Mouse (Mus musculus) heart, embryonic 13.5 days (tissue): ENCODE measurements around the gene Sbsn. TPM values are rescaled to one million over a fixed set of nuclear protein-coding genes. Genes with fewer than 3 reads are reported as not detected.
A peak's percentile ranks its signal among the peaks of the same experiment; 100 is the strongest.

ENCODE experiments used
- ATAC-seq: fragments of 200-750 bp; cut with Nextera tagmentation; 2 replicates; pipeline ENCODE4 v1.8.0; 2017; ENCODE audit warnings: moderate TSS enrichment; ENCODE audit not compliant: insufficient number of reproducible peaks, low FRiP score, low TSS enrichment; ENCODE audit errors: extremely low read depth
- H3K27ac ChIP-seq: fragments of 300-500 bp; sonication (generic); replicated peaks from 2 replicates; pipeline ENCODE4 v1.5.1; 2015; ENCODE audit warnings: moderate library complexity, mild to moderate bottlenecking, inconsistent platforms
- H3K27me3 ChIP-seq: fragments of 300-500 bp; sonication (generic); replicated peaks from 2 replicates; pipeline ENCODE4 v1.6.1; 2015; ENCODE audit warnings: mild to moderate bottlenecking, inconsistent platforms
- H3K36me3 ChIP-seq: fragments of 300-500 bp; sonication (generic); 2 replicates; pipeline ENCODE4 v1.6.1; 2015; ENCODE audit warnings: mild to moderate bottlenecking, inconsistent platforms
- H3K4me1 ChIP-seq: fragments of 300-500 bp; sonication (generic); 2 replicates; pipeline ENCODE4 v1.6.1; 2015; ENCODE audit warnings: inconsistent platforms
- H3K4me2 ChIP-seq: fragments of 300-500 bp; sonication (generic); 2 replicates; pipeline ENCODE4 v1.6.1; 2015; ENCODE audit warnings: inconsistent platforms, mild to moderate bottlenecking, moderate library complexity
- H3K4me3 ChIP-seq: fragments of 300-500 bp; sonication (generic); 2 replicates; pipeline ENCODE4 v1.5.1; 2015; ENCODE audit warnings: moderate library complexity, mild to moderate bottlenecking, inconsistent platforms
- H3K9ac ChIP-seq: fragments of 300-500 bp; sonication (generic); 2 replicates; pipeline ENCODE4 v1.6.1; 2015; ENCODE audit warnings: inconsistent platforms, mild to moderate bottlenecking, moderate library complexity
- H3K9me3 ChIP-seq: fragments of 300-500 bp; sonication (generic); 2 replicates; pipeline ENCODE4 v1.6.1; 2016; ENCODE audit warnings: inconsistent platforms
- WGBS: fragments of 180-500 bp; shearing (Covaris S2); methylation state at CpG from one replicate; pipeline ENCODE4 v1.1.7; 2015; ENCODE audit warnings: mixed read lengths; 5-methylcytosine and 5-hydroxymethylcytosine counted together
- polyA plus RNA-seq: library from polyadenylated mRNA; unstranded; fragments of >200 nt; fragmentation: Nextera tagmentation; extraction: Ambion mirVana; gene quantifications from 2 replicates; pipeline ENCODE4 v1.2.1, GENCODE M21; 2015

The Sbsn gene
- 0.47 and 0.68 TPM in 2 replicates for polyA plus RNA-seq

GRCm38 (mm10) chr7:30751086-30751669, at the start of gene Sbsn:
Gene Sbsn, plus strand, starts transcription at chr7:30751471.
- Histone ChIP-seq H3K4me1 (0 out of 2 replicates have a peak, but pooled peaks cover 3% of the 10 kb centered on the region), H3K27me3 (no peaks in the 10 kb centered on the region), H3K36me3 (peaks cover 17% of the 10 kb centered on the region), H3K4me3 (no peak within 1 kb of the TSS), H3K9ac (no peak within 1 kb of the TSS), H3K9me3 (peaks cover 11% of the 10 kb centered on the region), H3K27ac (no peak within 1 kb of the TSS), H3K4me2 (no peak within 1 kb of the TSS)
- 39% methylated on average over 5 of the region's 5 CpGs for WGBS
- no peak for ATAC-seq

DNA sequence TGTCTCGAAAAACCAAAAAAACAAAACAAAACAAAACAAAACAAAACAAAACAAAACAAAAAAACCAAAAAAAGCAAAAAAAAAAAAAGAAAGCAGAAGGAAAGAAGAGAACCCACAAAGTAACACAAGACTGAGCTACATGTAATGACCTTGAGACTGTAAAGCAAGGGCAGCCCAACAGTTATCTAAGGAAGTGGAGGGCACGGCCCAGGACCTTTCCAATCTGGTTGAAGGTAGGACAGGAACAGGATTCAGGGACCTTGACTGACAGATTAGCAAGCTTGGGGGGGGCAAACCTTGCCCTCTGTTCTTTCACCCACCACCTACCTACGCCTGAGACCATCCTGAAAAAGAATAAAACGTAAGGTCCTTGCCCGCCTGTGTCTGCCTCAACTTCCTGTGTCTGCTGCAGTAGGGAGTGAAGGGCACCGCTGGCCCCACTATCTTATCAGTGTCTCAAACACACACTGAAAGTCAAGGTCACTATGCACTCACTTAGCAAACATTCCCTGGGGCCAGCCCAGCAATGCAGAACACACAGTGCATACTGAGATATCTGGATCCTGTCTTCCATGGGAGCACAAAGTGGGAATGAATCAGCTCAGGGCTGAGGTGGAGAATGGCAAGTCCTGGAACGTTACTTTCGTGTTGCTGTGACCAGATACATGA, 44.9 kb upstream of the Sbsn start:
- Histone ChIP-seq H3K27me3 (peaks cover 11% of the 10 kb centered on the region; the same call in 1 of the 2 replicates), H3K9me3 (no peaks in the 10 kb centered on the region), H3K36me3 (no peaks in the 10 kb centered on the region), H3K9ac (0 out of 2 replicates have a peak overlapping the region, but pooled peaks have one; percentile 52), H3K4me1 (peaks cover 17% of the 10 kb centered on the region), H3K4me3 (no peak overlapping the region), H3K4me2 (peak overlapping the region; percentile 42), H3K27ac (peak overlapping the region; percentile 92)
- ATAC-seq = peak; percentile 70; the same call in 1 of the 2 replicates
- 22% methylated on average over 8 of the region's 8 CpGs for WGBS

DNA sequence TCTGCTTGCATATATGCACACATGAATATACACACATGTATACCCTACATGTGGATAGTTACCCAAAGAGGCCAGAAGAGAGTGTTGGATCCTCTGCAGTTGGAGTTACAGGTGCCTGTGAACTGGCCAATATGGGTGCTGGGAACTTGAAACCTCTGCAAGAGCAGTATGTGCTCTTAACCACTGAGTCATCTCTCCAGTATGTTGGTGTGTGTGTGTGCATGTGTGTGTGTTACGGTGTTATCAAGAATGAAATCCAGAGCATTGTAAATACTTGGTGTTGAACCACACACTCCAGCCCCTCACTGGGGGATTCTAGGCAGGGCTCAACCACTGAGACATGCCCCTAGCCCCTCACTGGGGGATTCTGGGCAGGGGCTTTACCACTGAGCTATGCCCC, 43.8 kb upstream of the Sbsn start:
- Histone ChIP-seq H3K4me3 (no peak overlapping the region), H3K27ac (peak overlapping the region; percentile 92), H3K9me3 (no peaks in the 10 kb centered on the region), H3K4me2 (no peak overlapping the region), H3K36me3 (no peaks in the 10 kb centered on the region), H3K27me3 (peaks cover 14% of the 10 kb centered on the region; the same call in 1 of the 2 replicates), H3K4me1 (peaks cover 17% of the 10 kb centered on the region), H3K9ac (no peak overlapping the region)
- WGBS = 75% methylated on average over 1 of the region's 1 CpGs
- no peak for ATAC-seq

GRCm38 (mm10) chr7:30711942-30712341, 39.3 kb upstream of the Sbsn start, which contains the start of gene Atp4a:
Gene Atp4a, plus strand, starts transcription at chr7:30712209.
- Histone ChIP-seq H3K4me2 (no peak within 1 kb of the TSS), H3K9me3 (no peaks in the 10 kb centered on the region), H3K4me1 (peaks cover 11% of the 10 kb centered on the region), H3K36me3 (no peaks in the 10 kb centered on the region), H3K4me3 (no peak within 1 kb of the TSS), H3K27me3 (peaks cover 45% of the 10 kb centered on the region), H3K9ac (no peak within 1 kb of the TSS), H3K27ac (no peak within 1 kb of the TSS)
- 68% methylated on average over 3 of the region's 3 CpGs for WGBS
- ATAC-seq = no peak

- Histone ChIP-seq H3K4me3 (peak overlapping the region; percentile 41), H3K9me3 (no peaks in the 10 kb centered on the region), H3K36me3 (no peaks in the 10 kb centered on the region), H3K27me3 (peaks cover 71% of the 10 kb centered on the region), H3K4me1 (peaks cover 12% of the 10 kb centered on the region), H3K9ac (0 out of 2 replicates have a peak overlapping the region, but pooled peaks have one; percentile 42), H3K4me2 (peak overlapping the region; percentile 69), H3K27ac (no peak overlapping the region)
- peak; percentile 65 for ATAC-seq
- WGBS = 4% methylated on average over 43 of the region's 43 CpGs
These were observed 34.1 kb upstream of the Sbsn start for GRCm38 (mm10) chr7:30717006-30717715.

GRCm38 (mm10) chr7:30717716-30718046, 33.6 kb upstream of the Sbsn start:
- WGBS = 10% methylated on average over 14 of the region's 14 CpGs
- ATAC-seq = no peak
- H3K36me3 ChIP-seq = no peaks in the 10 kb centered on the region

DNA sequence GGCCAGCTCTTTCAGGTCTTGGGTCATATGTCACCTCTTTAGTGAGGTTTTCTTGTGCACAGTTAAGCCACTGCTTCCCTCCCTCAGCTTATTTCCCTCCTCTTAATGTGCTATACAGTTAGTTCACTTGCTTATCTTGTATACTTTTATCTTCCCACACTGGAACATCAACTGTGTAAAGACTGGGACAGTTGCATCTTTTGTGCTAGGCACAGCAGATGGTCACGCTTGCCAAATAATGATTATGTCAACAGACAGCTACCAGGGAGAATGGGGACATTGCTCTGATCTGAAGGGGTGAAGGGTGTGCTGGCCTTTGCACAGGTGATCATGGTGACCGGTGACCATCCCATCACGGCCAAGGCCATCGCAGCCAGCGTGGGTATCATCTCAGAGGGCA, 31.6 kb upstream of the Sbsn start:
- Histone ChIP-seq H3K4me2 (no peak overlapping the region), H3K4me1 (peaks cover 12% of the 10 kb centered on the region), H3K9me3 (no peaks in the 10 kb centered on the region), H3K27me3 (peaks cover 69% of the 10 kb centered on the region), H3K9ac (no peak overlapping the region), H3K4me3 (no peak overlapping the region), H3K36me3 (no peaks in the 10 kb centered on the region), H3K27ac (no peak overlapping the region)
- ATAC-seq = no peak
- WGBS = 93% methylated on average over 5 of the region's 5 CpGs

More at GRCm38 (mm10) chr7:30717716-30718046, 33.6 kb upstream of the Sbsn start:
- H3K4me3 ChIP-seq = peak overlapping the region; percentile 41
- peaks cover 12% of the 10 kb centered on the region for H3K4me1 ChIP-seq
- H3K27ac ChIP-seq = no peak overlapping the region
- no peaks in the 10 kb centered on the region for H3K9me3 ChIP-seq
- H3K4me2 ChIP-seq = peak overlapping the region; percentile 69
- H3K27me3 ChIP-seq = peaks cover 76% of the 10 kb centered on the region
- H3K9ac ChIP-seq = no peak overlapping the region

- Histone ChIP-seq H3K4me3 (no peak overlapping the region), H3K9ac (no peak overlapping the region), H3K9me3 (no peaks in the 10 kb centered on the region), H3K4me2 (no peak overlapping the region), H3K27ac (no peak overlapping the region), H3K36me3 (peaks cover 6% of the 10 kb centered on the region; the same call in 1 of the 2 replicates), H3K4me1 (peaks cover 12% of the 10 kb centered on the region), H3K27me3 (peaks cover 53% of the 10 kb centered on the region)
- no peak for ATAC-seq
- 85% methylated on average over 7 of the region's 7 CpGs for WGBS
These were observed 30.0 kb upstream of the Sbsn start for GRCm38 (mm10) chr7:30721286-30721685.

DNA sequence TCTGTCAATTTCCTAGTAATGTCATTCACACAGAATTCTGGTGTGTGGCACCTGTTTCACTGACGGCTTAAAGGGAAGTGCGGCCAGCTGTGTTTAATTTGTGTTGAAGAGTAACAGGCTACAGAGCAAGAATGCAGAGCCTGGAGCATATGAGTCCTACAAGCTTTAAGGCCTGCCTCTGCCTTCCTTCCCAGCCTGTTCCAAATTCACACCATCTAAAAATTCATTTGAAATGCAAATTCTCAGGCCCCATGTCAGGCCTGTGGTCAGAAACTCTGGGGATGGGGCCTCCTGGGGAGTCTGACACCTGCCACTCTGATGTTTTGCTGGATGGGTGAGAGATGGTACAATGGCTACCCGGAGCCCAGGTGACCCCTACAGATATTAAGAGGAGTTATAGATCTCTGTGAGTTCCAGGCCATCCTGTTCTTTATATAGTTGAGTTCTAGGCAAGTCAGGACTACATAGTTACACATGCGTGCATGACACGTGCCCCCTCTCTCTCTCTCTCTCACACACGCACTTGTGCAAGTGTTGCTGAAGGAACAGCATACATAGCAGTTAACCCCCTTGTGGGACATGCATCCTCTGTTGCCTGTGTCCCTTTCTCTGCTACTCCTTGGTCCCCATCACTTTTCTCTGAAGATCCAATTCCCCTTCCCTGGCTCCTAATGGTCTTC, 27.9 kb upstream of the Sbsn start:
- Histone ChIP-seq H3K9ac (no peak overlapping the region), H3K27ac (no peak overlapping the region), H3K27me3 (peaks cover 34% of the 10 kb centered on the region), H3K9me3 (no peaks in the 10 kb centered on the region), H3K4me3 (no peak overlapping the region), H3K4me1 (peaks cover 6% of the 10 kb centered on the region), H3K4me2 (no peak overlapping the region), H3K36me3 (peaks cover 23% of the 10 kb centered on the region)
- no peak for ATAC-seq
- 67% methylated on average over 6 of the region's 6 CpGs for WGBS

- Histone ChIP-seq H3K4me2 (peak overlapping the region; percentile 92), H3K27me3 (no peaks in the 10 kb centered on the region), H3K9ac (peak overlapping the region; percentile 95), H3K4me1 (peaks cover 18% of the 10 kb centered on the region), H3K9me3 (no peaks in the 10 kb centered on the region), H3K36me3 (peaks cover 37% of the 10 kb centered on the region), H3K27ac (0 out of 2 replicates have a peak overlapping the region, but pooled peaks have one; percentile 92), H3K4me3 (peak overlapping the region; percentile 87)
- no peak for ATAC-seq
- WGBS = 74% methylated on average over 6 of the region's 6 CpGs
These were observed 23.1 kb upstream of the Sbsn start for GRCm38 (mm10) chr7:30728214-30728613.
